Mouse (Mus musculus): ENCODE measurements around the gene Gas2. TPM values are rescaled to one million over a fixed set of nuclear protein-coding genes. Genes with fewer than 3 reads are reported as not detected.

Gene Gas2
- 2.3 and 2.8 TPM in 2 replicates for polyA plus RNA-seq (2012; rRNA removed)

DNA sequence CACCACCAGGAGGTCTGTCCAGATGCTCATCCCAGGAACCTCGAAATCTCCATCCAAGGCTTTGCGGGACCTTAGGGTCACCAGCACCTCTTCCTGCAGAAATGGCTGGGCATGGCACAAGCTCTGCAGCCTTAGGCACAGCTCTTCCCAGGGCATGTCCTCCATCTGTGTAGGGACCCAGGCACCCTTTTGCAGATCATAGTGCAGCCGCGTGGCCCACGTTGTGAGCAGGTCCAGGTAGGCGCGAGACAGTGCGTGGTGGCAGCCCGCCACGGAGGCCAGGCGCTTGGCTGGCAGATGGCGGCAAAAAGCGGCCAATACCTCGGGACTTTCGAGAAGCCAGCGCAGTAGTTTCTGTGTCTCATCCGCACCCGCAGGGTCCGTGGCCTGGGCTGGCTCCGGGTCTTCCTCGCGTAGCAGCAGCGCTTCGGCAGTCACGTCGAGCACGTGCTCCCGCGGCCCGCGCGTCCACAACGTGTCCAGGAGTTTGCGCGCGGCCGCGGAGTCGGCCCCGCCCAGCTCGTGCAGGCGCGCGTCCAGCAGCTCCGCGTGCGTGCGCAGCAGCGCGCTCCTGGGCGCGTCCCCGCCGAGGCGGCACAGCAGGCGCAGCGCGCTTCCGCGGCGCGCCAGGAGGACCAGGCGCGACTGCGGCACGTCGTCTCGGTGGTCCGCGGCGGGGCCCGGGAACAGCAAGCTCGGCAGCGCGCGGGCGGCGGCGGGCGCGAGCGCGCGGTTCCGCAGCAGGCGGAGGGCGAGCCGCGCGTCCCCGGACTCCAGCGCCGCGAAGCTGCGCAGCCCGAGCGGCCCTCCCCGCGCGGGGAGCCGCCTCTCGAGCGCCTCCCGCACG lies at the start of gene Gas2:
Gene Gas2 (plus strand): TSS at position 766 of the 847 bp plus-strand sequence.
- DNase-seq (ENCODE audit: low spot score), result peak; percentile 89

DNA sequence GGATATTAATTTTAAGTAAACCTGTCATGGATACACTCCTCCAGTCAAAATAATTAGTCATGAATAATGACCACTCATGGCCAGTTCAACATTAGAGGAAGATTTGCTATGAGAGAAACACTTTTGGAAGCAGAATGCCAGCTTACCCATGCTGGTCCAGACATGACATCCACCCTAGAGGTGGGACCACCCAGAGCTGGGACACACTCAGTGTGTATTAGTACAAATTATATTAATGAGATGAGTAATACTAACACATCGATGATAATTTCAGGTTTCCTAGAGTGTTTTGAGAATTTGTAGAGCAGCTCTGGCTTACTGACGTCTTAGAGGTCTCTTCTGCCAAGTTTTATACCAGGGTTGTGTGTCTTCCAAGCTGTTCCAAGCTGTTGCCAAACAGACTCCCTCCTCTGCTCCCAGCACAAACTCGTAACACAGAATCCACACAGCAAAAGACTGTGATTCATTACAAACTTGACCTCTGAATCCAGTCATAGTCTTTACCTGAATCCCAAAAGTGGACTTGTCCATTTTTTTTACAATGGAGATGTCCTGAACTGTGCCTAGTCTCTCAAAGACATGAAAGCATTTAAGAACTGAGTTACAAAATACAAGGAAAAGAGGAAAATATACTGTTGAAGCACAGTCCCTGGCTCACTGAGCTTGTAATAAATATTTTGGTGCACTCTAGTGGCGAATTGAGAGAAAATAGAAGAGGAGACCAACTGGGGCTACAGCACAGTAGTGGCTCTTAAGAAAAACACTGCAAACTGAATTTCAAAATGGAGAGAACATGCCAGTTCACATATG lies 46.1 kb upstream of the Gas2 start:
- DNase-seq (ENCODE audit: low spot score), result no peak

DNA sequence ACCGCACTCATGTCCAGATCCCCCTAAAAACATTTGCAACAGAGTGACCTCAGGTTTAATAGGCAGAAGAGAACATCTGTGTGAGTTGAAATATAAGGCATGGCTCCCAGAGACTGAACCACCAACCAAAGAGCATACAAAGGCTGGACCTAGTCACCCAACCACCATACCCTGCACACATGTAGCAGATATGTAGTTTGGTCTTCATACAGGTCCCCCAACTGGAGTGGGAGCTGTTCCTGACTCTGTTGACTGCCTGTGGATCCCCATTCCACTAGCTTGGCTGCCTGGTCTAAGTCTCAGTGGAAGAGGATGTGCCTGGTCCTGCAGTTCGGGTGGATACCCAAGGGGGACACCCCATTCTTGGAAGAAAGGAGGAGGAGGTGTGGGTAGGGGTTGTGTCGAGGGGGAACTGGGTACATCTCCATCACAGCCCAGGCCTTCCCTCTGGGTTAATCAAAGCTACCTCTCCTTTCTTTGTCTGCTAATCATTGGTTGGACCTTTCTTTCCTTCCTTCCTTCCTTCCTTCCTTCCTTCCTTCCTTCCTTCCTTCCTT lies 45.5 kb upstream of the Gas2 start:
- no peak for DNase-seq (ENCODE audit: low spot score)

DNA sequence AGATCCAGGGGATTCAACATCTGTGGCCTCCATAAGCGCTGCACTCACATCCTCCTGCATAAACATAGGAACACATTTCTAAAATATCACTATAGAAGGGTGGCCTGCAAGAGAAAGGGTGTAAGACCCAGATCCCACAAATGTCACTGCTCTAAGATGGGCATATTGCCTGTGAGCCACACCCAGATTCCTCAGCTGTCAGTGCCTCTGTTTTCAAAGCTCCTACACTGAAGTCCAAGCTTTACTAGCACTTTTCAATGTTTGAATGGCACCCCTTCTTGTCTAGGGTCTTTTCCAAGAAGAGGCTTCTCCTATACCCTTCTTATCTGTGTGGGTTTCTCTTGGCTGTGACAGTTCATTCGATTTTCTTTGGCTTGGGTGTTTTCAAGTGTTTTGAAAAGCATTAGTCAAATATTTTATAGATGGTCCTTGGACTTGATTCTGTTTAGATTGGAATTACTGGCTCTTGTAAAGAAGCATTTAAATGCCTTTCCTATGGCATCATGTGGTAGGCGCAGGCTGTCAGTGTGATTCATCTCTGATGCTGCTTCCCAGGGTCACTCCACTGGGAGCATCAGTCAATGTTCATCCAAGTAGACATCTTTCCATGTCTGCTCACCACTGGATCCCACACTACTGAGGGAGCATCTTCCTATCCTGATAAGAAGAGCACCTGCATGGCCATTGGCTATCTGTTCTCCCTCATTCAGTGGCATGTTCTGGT lies 43.4 kb upstream of the Gas2 start:
- no peak for DNase-seq (ENCODE audit: low spot score)

- DNase-seq (ENCODE audit: low spot score), result no peak
Measured at GRCm38 (mm10) chr7:51819891-51820290, 41.9 kb upstream of the Gas2 start.

DNA sequence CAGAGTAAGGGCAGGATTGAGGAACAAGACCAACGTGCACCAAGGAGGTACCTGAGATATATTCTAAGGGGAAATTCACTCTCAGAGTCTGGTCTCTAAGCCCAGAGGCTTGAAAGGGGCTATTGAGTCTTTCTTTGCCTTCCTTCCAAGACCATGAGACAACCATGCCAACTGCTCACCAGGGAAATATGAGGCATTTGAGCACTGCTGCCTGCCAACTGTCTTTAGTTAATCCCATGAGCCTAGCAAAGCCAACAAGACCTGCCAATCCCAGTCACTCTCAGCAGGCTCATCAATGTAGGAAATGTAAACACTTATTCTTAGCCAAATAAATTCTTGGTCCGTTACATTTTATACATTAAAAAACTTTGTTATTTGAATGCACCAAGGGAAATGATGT lies 40.3 kb upstream of the Gas2 start:
- no peak for DNase-seq (ENCODE audit: low spot score)

DNA sequence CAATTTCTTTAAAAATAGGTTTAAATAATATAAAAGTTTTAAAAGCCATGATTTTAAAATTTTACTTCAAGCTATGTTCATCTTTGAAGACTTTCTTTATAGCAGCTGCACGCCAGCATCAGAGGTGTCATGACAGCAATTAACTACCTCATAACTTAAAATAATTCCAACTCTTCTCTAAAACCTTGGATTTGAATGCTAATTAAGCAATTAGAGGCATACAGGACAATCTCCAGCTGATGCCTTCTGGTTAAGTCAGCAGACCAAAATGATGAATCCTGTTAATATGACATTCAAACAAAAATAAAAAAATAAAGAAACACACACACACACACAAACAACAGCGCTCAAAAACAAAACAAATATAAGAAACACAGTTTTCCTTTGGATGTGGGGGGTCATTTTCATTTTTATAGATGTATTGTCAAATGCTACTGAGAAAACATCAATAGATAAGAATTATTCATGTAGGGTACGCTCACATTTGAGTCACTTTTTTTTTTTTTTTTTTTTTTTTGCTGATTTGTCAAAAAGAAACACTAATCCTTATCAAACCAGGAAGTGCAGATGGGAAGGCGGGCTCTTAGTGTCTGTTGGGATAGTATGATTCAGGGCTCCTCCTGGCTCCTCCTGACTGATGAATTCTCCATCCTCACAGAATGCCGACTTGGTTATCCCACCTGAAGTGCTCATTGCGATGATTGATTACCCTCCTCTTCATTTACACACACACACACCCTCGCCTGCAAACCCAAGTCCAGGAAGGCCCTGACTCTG lies 38.1 kb upstream of the Gas2 start:
- DNase-seq (ENCODE audit: low spot score), result no peak

DNA sequence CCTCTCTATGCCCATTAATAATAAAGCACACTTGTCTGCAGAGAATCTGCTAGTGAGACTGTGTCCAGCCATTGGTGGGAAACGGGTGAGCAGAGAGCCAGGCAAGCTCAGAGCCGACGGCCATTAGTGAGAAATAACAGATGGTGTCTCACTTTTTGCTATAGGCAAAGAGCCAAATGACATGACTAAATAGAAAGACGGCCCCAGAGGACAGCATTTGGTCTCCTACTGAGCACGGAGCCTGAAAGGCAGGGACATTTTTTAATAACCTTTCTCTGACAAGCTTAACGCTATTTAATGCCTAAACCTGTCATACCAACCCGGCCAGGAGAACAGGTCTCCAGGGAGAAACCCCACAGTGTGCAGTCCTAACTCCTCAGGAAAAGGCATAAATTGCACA lies 29.9 kb upstream of the Gas2 start:
- DNase-seq (ENCODE audit: low spot score), result no peak

DNA sequence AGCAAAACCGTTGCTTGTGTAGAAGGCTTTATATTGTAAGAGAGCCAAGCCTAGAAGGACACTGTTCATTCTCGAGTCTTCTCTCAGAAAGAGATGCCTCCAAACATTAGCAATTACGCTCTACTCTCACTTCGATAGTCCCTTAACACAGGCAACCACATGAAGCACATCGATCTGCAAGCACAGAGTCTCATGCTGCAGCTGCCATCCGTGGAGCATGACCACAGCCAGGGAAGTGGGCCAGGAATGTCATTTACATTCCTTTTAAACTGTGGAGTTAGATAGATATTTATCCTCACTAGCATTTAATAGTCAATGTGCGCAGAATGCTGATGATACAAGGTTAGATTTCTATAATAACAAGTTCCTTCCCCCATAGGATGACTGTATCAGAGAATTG lies 21.3 kb upstream of the Gas2 start:
- no peak for DNase-seq (ENCODE audit: low spot score)

DNA sequence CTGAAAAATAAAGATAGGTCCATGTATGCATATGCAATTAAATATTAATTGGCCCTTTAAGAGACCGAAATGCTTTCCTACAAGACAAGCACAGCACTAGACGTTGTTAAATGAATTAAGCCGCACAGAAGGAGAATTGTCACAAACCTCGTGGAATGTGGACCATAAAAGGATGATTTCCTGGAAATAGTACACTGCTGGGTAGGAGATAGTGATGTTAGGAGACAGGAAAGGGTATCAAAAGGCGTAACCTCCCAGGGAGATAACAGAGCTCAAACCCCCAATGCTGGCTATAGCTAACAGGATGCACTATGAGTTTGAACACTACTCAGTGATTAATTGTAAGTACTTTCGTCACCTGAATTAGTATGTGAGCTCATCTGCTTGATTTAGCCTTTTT lies 10.9 kb upstream of the Gas2 start:
- DNase-seq (ENCODE audit: low spot score), result no peak

GRCm38 (mm10) chr7:51851890-51852507 lies 9.8 kb upstream of the Gas2 start:
- DNase-seq (ENCODE audit: low spot score), result no peak

DNA sequence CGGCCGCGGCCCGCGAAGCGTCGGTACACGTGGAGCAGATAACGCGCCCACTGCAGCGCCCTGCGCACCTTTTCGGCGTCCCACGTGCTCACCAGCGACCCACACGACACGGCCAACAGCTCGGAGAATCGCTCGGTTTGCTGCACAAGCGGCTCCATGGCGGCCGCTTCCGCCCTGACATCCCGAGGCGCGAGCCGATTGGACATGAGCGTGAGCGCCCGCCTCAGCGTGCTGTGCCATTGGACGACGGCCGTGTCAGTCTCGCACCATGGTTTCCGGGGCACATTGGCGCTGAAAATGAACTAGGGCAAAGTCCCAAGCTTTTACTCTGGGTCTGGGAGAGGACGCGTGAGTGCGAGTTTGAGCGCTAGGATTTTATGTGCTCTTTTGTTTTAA lies 280 bp downstream of the Gas2 start, which contains the start of gene Fancf:
Gene Fancf (minus strand): TSS at position 171 of the 396 bp plus-strand sequence.
- DNase-seq (ENCODE audit: low spot score), result peak; percentile 99

GRCm38 (mm10) chr7:51862842-51863241 lies 1.0 kb downstream of the Gas2 start:
- DNase-seq (ENCODE audit: low spot score), result no peak

- DNase-seq (ENCODE audit: low spot score), result no peak
Measured at GRCm38 (mm10) chr7:51865336-51865735, 3.5 kb downstream of the Gas2 start.

GRCm38 (mm10) chr7:51867983-51868382 lies 6.2 kb downstream of the Gas2 start:
- no peak for DNase-seq (ENCODE audit: low spot score)

GRCm38 (mm10) chr7:51872041-51872440 lies 10.2 kb downstream of the Gas2 start:
- DNase-seq (ENCODE audit: low spot score), result no peak

DNA sequence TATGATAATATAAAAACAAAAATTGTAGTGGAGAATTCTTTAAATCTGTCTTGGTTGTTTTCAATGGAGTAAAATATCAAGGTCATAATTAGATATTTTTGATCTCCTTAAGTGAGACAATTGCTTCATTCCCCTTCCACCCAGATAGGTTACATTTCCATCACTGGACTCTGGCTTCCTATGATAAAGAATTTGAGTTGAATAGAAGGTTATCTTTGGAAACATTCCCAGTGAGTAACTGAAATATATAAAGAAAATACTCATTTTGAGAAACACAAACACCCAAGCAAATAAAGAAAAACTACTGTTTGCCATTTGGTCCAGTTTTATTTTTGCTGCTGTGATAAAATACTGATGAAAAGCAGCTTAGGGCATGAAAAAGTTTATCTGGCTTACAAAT lies 10.8 kb downstream of the Gas2 start:
- no peak for DNase-seq (ENCODE audit: low spot score)

DNA sequence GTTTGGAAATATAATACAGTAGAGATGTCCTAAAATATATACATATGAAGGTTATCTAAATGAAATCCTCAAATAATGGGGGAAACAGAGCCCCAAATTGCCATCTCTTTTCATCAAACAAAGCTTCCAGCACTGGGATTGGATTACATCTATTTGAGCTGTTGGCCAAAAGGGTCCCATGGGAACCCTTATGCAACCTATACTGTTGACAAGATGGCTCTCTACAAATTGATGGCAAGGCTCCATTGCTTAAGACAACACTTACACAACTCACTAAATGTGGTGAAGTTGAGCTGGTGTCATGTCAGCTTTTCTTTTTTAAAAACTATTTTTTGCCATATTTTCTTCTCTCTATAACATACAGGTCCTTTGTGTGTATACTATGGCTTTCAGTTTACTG lies 14.5 kb downstream of the Gas2 start:
- no peak for DNase-seq (ENCODE audit: low spot score)

GRCm38 (mm10) chr7:51878730-51879129 lies 16.9 kb downstream of the Gas2 start:
- DNase-seq (ENCODE audit: low spot score), result no peak

DNA sequence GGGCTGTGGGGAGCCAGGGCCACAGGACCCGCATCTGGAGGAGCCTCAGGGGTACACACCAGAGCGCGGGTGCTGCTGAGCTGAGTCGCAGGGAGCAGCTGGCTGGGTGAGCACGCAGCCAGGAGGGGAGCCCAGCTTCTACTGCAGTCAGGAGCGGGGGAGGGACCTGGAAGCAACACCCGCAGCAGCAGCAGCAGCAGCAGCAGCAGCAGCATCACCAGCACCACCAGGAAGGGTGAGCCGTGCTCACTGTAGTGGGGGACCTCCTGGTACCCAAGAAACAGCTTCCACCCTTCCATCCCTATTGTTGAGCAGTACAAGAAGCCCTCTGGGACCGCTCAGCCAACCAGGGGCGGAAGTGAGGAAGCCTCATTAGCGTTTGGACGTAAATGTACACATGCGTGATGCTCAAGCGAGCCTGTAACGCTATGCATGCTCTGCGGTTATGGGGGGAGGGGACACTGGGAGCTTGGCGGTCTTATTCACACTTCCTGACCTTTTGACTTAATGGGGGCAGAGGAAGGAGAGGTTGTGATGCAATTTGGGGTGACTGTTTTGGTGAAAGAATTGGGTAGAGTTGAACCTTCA lies 17.4 kb downstream of the Gas2 start:
- DNase-seq (ENCODE audit: low spot score), result no peak

Data from urinary bladder, adult 2 months (tissue).